Mouse (Mus musculus): ENCODE data around the gene Rpl22.

Rpl22 gene

GRCm38 (mm10) chr4:152325574-152326411 is at the start of gene Rpl22:
Gene Rpl22 (plus strand): TSS chr4:152325742.
- peak; percentile 20; the same call in 1 of the 2 replicates for TF ChIP-seq GATA4 (IDR thresholded peaks at IDR 0.05; ENCODE audit: insufficient replicate concordance, low read length)

- TF ChIP-seq GATA4 (IDR thresholded peaks at IDR 0.05; ENCODE audit: insufficient replicate concordance, low read length) = no peak
These were observed 48.9 kb upstream of the Rpl22 start for GRCm38 (mm10) chr4:152276389-152277347.

DNA sequence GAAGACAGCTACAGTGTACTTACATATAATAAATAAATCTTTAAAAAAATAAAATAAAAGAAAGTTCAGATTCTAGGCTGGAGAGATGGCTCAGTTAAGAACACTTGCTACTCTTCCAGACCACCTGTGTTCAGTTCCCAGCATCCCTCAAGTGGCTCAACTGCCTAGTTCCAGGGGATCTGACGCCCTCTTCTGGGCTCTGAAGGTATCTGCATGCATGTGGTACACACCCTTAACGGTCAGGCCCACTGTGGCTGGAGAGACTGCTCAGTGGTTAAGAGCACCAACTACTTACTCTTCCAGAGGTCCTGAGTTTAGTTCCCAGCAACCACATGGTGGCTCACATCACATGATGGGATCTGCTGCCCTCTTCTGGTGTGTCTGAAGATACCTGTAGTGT is 47.6 kb upstream of the Rpl22 start:
- no peak for TF ChIP-seq GATA4 (IDR thresholded peaks at IDR 0.05; ENCODE audit: insufficient replicate concordance, low read length)

GRCm38 (mm10) chr4:152278986-152279385 is 46.6 kb upstream of the Rpl22 start:
- no peak for TF ChIP-seq GATA4 (IDR thresholded peaks at IDR 0.05; ENCODE audit: insufficient replicate concordance, low read length)

DNA sequence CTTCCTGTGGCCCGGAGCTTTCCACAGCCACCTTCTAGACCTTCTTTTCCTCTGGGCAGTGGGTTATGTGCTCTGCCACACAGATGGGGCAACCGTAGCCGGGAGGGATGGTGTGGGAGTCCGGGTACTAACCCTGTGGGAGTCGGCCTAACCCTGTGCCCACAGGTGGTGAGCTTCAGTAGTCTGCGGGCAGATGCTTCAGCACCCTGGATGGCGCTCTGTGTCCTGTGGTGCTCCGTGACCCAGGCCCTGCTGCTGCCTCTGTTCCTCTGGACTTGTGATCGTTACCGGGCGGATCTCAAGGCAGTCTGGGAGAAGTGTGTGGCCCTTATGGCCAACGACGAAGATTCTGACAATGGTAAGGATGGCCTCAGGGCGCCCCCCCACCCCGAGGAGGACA is 43.9 kb upstream of the Rpl22 start:
- no peak for TF ChIP-seq GATA4 (IDR thresholded peaks at IDR 0.05; ENCODE audit: insufficient replicate concordance, low read length)

DNA sequence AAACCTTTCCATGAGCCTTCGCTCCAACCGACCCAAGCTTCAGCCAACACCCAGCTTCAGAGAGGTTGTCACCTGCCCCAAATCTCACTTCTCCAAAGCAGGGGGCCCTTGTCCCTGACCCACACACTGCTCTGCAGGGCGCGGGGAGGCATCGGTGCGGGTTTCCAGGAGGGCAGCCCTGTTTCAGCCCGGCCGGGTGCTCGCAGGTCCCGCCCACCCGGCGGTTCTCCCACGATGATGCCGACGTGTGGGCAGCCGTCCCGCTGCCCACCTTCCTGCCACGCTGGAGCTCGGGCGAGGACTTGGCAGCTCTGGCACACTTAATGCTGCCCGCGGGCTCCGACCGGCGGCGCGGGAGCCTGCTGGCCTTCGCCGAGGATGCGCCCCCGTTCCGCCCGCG is 42.8 kb upstream of the Rpl22 start:
- TF ChIP-seq GATA4 (IDR thresholded peaks at IDR 0.05; ENCODE audit: insufficient replicate concordance, low read length) = no peak

DNA sequence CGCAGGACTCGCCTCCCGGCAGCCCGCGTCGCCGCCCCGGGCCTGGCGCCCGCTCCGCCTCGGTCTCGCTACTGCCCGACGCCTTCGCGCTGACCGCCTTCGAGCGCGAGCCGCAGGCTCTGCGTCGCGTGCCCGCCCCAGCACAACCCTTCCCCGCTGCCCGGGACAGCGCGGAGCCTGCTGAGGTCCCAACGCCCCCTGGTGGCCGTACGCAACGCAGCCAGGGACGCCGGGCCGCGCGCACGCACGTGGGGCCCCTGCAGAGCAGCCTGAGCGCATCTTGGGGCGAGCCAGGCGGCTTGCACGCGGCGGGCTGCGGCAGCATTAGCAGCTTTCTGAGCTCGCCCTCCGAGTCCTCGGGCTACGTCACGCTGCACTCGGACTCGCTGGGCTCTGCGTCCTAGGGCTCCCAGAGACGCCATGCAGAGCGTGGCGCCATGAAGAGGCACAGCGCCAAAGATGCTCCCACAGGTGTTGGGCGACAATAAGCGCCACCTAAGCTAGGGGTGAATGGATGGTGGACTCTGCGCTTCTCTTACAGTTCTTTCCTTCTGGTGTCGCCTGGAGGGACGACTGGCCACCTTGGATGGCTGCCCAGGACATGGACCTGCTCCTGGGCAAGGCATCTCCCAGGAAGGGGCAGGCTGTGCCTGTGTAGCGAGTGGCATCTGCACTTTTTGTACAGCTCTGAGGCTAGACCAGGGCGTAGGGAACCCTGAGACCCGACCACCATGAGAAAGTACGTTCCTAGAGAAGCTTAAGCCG is 42.2 kb upstream of the Rpl22 start:
- no peak; the same call in 1 of the 2 replicates for TF ChIP-seq GATA4 (IDR thresholded peaks at IDR 0.05; ENCODE audit: insufficient replicate concordance, low read length)

DNA sequence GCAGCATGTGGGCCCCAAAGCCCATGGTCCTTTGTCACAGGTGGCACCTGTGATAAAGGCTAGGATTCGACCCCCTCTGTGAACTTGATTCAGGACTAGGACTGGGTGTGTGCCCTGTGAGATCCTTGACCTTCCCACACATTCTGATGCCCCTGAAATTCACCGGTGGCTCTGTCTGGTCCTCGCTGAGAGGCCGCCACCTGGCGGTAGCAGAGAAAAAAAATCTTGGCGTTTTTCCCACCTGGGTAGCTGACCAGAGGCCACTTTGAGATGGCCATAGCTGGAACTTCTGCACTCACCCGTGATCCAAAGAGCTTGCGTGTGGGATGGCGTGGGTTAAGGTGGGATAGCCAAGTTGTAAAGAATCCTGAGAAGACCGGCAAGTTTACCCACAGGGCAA is 40.0 kb upstream of the Rpl22 start:
- no peak for TF ChIP-seq GATA4 (IDR thresholded peaks at IDR 0.05; ENCODE audit: insufficient replicate concordance, low read length)

- TF ChIP-seq GATA4 (IDR thresholded peaks at IDR 0.05; ENCODE audit: insufficient replicate concordance, low read length) = no peak
These were observed 39.4 kb upstream of the Rpl22 start for GRCm38 (mm10) chr4:152286183-152286582.

GRCm38 (mm10) chr4:152286887-152287286 is 38.7 kb upstream of the Rpl22 start:
- no peak for TF ChIP-seq GATA4 (IDR thresholded peaks at IDR 0.05; ENCODE audit: insufficient replicate concordance, low read length)

DNA sequence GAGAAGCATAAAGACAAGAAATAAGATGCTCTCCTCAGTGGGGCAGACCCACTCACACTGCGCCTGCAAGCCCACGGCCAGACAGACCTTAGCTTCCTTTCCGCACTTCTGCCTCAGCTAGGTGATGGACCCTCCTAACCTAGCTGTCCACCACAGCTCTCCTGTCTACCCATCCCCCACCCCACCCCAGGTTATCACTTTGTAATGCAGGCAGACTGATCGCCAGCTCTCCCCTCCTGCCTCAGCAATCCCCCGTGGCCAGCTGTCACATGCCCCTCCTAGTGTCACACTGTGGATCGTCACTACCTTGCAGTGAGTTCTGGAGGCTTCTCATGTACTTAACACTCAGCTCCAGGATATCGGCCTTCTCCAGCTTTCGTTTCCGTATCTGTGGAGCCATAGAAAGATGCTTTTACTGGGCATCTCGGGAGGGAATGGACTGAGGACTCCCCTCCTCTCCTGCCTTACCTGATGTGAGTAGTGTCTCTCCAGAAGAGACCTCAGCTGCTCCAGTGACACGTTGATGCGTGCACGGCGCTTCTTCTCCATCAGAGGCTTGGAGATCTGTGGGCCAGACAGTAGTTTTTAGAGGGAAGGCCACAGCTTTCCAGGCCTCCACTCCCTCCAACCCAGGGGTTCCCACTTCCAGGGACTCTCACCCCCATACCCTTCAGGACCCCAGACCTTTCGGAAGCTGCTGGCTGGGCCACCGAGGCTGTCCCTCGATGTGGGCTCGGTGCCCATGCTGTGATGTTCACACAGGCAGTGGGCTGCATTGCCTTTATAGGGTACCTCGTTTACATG is 38.0 kb upstream of the Rpl22 start:
- no peak for TF ChIP-seq GATA4 (IDR thresholded peaks at IDR 0.05; ENCODE audit: insufficient replicate concordance, low read length)

DNA sequence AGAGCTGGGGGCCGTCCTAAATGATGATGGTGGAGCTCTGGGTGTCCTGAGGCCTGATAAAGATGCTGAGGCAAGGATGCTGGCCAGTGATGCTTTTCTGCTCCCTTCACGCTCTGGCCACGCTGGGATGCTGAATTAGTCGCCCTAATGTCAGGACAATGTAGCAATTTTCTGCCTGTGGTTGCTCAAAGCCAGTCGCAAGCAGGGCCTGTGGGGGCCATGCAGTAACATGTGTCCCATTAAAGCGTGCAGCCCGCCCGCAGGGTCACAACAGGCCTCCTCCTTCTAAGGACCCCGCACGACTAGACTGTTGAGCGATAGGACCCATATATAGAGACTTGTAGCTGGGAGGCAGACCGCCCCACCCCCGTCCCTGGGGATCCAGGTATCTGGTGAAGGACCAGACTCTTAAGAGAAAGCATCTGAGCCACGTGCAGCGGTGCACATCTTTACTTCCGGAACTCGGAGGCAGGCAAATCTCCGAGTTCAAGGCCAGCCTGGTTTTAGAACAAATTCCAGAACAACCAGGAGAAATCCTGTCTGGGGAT is 37.1 kb upstream of the Rpl22 start:
- no peak for TF ChIP-seq GATA4 (IDR thresholded peaks at IDR 0.05; ENCODE audit: insufficient replicate concordance, low read length)

GRCm38 (mm10) chr4:152290385-152290784 is 35.2 kb upstream of the Rpl22 start:
- no peak for TF ChIP-seq GATA4 (IDR thresholded peaks at IDR 0.05; ENCODE audit: insufficient replicate concordance, low read length)

DNA sequence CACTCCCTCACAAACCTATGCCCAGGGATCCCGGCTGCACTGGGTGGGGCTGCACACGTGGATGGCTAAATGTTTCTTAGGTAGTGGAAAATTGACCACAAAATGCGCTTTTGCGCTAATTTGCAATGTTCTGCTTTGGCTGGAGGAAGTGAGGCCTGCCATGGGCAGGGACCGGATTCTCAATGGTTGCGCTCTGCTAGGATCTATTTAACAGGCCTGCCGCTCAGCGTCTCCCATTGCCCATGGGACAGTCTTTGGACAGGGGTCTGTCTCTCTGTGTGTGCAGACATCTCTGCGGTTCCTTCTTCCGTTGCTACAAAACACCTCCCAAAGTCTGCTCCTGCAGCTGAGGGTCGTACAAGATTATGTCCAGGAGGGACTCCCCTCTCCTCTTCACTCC is 34.6 kb upstream of the Rpl22 start:
- no peak for TF ChIP-seq GATA4 (IDR thresholded peaks at IDR 0.05; ENCODE audit: insufficient replicate concordance, low read length)

All from liver, adult (tissue).